Mouse (Mus musculus): ENCODE measurements around the gene 4933411K16Rik. TPM values are rescaled to one million over a fixed set of nuclear protein-coding genes. Genes with fewer than 3 reads are reported as not detected.
A peak's percentile ranks its signal among the peaks of the same experiment; 100 is the strongest.

The 4933411K16Rik gene
- polyA plus RNA-seq, 1 experiment = 0.27 TPM

DNA sequence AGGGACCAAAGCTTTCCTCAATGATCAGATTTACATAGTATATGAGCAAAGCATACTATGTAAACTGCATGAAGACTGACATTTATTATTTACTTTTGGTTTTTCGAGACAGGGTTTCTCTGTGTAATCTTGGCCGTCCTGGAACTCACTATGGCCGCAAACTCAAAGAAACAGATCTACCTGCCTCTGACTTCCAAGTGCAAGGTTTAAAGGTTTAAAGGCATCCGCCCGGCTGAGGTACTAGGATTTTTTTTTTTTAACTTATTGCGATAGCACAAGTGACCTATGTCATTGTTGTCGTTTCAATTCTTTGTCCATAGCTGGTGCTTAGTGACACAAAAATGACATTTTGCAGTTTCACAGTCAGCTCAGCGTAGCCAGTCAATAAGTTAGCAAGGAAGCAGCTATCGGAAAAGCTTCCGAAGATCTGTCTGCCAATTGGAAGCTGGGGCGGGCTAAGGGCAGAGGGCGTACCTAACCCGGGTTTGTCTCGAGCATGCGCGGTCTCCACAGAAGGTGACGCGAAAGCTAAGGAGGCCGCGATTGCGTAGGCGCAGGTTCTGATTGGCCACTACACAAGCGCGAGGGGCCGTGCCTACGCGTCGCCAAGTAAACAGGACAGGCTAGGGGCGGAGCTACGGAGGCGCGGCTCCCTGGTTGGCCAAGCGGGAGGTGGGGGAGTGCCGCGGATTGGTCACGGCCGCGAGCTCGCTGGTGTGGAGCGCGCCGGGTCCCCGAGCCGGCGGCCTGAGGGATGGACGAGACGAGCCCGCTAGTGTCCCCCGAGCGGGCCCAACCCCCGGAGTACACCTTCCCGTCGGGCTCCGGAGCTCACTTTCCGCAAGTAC lies 37.9 kb downstream of the 4933411K16Rik start, which contains the start of gene Pi4k2a:
Gene Pi4k2a (plus strand): TSS at position 723 of the 848 bp plus-strand sequence.
- TF ChIP-seq CTCF (IDR thresholded peaks at IDR 0.05; ENCODE audit: borderline replicate concordance, control insufficient read depth, extremely low read depth, insufficient read depth, low read length, poor library complexity) = peak; percentile 47; the same call in 1 of the 2 replicates
- peak; percentile 62; the same call in 1 of the 2 replicates for TF ChIP-seq POLR2A (IDR thresholded peaks at IDR 0.05; ENCODE audit: control insufficient read depth, extremely low read depth, insufficient read depth, low read length, poor library complexity)
- H3K4me3 ChIP-seq (ENCODE audit: control insufficient read depth, insufficient read depth, low read length) = peak within 1 kb of the TSS; percentile 61
- DNase-seq = peak; percentile 98
- H3K27me3 ChIP-seq (ENCODE audit: control insufficient read depth, insufficient read depth, low read length) = peaks cover 6% of the 10 kb centered on the region; the same call in 1 of the 2 replicates
- H3K27ac ChIP-seq (ENCODE audit: control insufficient read depth, insufficient read depth, low read length) = peak within 1 kb of the TSS; percentile 71
- peaks cover 9% of the 10 kb centered on the region for H3K4me1 ChIP-seq (replicated peaks; ENCODE audit: control insufficient read depth, insufficient read depth, low read length)
- H3K36me3 ChIP-seq (ENCODE audit: control insufficient read depth, insufficient read depth, low read length) = no peaks in the 10 kb centered on the region
- WGBS = under 1% methylated on average over 55 of the region's 55 CpGs

DNA sequence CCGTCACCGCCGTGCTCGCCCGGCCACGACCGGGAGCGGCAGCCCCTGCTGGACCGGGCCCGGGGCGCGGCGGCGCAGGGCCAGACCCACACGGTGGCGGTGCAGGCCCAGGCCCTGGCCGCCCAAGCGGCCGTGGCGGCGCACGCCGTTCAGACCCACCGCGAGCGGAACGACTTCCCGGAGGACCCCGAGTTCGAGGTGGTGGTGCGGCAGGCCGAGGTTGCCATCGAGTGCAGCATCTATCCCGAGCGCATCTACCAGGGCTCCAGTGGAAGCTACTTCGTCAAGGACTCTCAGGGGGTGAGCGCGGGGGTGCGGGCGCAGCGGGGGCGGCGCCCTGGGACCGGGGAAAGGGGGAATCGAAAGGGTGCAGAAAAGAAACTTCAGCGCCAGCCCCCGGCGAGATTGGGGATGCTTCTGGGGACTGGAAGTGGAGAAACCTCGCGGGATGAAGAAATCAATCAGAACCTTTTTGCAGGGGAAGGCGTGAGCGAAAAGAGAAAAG lies 38.6 kb downstream of the 4933411K16Rik start:
- TF ChIP-seq POLR2A (IDR thresholded peaks at IDR 0.05; ENCODE audit: control insufficient read depth, extremely low read depth, insufficient read depth, low read length, poor library complexity) (no peak), CTCF (IDR thresholded peaks at IDR 0.05; ENCODE audit: borderline replicate concordance, control insufficient read depth, extremely low read depth, insufficient read depth, low read length, poor library complexity) (no peak)
- no peak overlapping the region for H3K27ac ChIP-seq (ENCODE audit: control insufficient read depth, insufficient read depth, low read length)
- peak overlapping the region; percentile 61 for H3K4me3 ChIP-seq (ENCODE audit: control insufficient read depth, insufficient read depth, low read length)
- H3K36me3 ChIP-seq (ENCODE audit: control insufficient read depth, insufficient read depth, low read length) = no peaks in the 10 kb centered on the region
- peaks cover 9% of the 10 kb centered on the region for H3K4me1 ChIP-seq (replicated peaks; ENCODE audit: control insufficient read depth, insufficient read depth, low read length)
- H3K27me3 ChIP-seq (ENCODE audit: control insufficient read depth, insufficient read depth, low read length) = peaks cover 6% of the 10 kb centered on the region; the same call in 1 of the 2 replicates
- DNase-seq = peak; percentile 48
- under 1% methylated on average over 52 of the region's 52 CpGs for WGBS

DNA sequence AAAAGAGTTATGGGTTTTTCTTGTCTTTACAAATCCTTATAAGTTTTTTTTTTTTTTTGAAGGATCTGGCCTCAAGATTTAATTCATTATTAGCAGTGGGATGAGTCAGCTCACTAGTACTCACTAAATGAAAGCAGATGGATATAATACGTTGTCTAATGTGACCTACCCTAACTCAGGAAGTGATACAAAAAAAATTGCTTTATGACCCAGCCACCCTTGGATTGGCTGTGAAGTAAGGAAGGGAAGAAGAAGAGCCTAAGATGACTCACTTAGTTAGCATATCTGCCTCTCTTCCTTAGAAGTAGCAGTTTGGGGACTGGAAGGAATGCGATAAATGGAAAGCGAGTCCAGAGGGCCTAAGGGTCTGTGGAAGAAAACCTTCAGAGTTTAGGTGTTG lies 47.4 kb downstream of the 4933411K16Rik start:
- Histone ChIP-seq H3K4me1 (replicated peaks; ENCODE audit: control insufficient read depth, insufficient read depth, low read length) (no peaks in the 10 kb centered on the region), H3K4me3 (ENCODE audit: control insufficient read depth, insufficient read depth, low read length) (no peak overlapping the region), H3K27ac (ENCODE audit: control insufficient read depth, insufficient read depth, low read length) (no peak overlapping the region), H3K36me3 (ENCODE audit: control insufficient read depth, insufficient read depth, low read length) (peaks cover 7% of the 10 kb centered on the region; the same call in 1 of the 2 replicates), H3K27me3 (ENCODE audit: control insufficient read depth, insufficient read depth, low read length) (no peaks in the 10 kb centered on the region)
- no peak for DNase-seq
- 91% methylated on average over 3 of the region's 3 CpGs for WGBS
- TF ChIP-seq POLR2A (IDR thresholded peaks at IDR 0.05; ENCODE audit: control insufficient read depth, extremely low read depth, insufficient read depth, low read length, poor library complexity) = no peak
- no peak for TF ChIP-seq CTCF (IDR thresholded peaks at IDR 0.05; ENCODE audit: borderline replicate concordance, control insufficient read depth, extremely low read depth, insufficient read depth, low read length, poor library complexity)

Other genes starting within 250 kb of the 4933411K16Rik start
- gene Frat1, start 222.3 kb upstream of the 4933411K16Rik start, polyA plus RNA-seq (2012; rRNA removed) = 15.4 and 26.4 TPM in 2 replicates
- 27.4 and 44.5 TPM in 2 replicates for gene Frat2, start 204.1 kb upstream of the 4933411K16Rik start, polyA plus RNA-seq (2012; rRNA removed)
- 9.7 and 10.9 TPM in 2 replicates for gene Rrp12, start 156.1 kb upstream of the 4933411K16Rik start, polyA plus RNA-seq (2012; rRNA removed)
- gene Pgam1, start 140.3 kb upstream of the 4933411K16Rik start, polyA plus RNA-seq (2012; rRNA removed) = 187 and 200 TPM in 2 replicates
- gene Exosc1, start 118.8 kb upstream of the 4933411K16Rik start, polyA plus RNA-seq (2012; rRNA removed) = 20.3 and 20.5 TPM in 2 replicates
- 162 and 176 TPM in 2 replicates for gene Zdhhc16, start 118.8 kb upstream of the 4933411K16Rik start, polyA plus RNA-seq (2012; rRNA removed)
- 142 TPM in 2 replicates for gene Mms19, start 71.1 kb upstream of the 4933411K16Rik start, polyA plus RNA-seq (2012; rRNA removed)
- 27.3 and 36.9 TPM in 2 replicates for gene Ubtd1, start 70.5 kb upstream of the 4933411K16Rik start, polyA plus RNA-seq (2012; rRNA removed)
- 0.20 TPM in 1 of 2 replicates, not detected in the other for gene Ankrd2, start 16.2 kb upstream of the 4933411K16Rik start, polyA plus RNA-seq (2012; rRNA removed)
- 0.84 and 1.2 TPM in 2 replicates for gene Hoga1, start 6.6 kb upstream of the 4933411K16Rik start, polyA plus RNA-seq (2012; rRNA removed)
- 0.98 and 1.1 TPM in 2 replicates for gene Morn4, start 34.1 kb downstream of the 4933411K16Rik start, polyA plus RNA-seq (2012; rRNA removed)
- 36.8 and 42.2 TPM in 2 replicates for gene Pi4k2a, start 38.2 kb downstream of the 4933411K16Rik start, polyA plus RNA-seq (2012; rRNA removed)
- gene Avpi1, start 76.8 kb downstream of the 4933411K16Rik start, polyA plus RNA-seq (2012; rRNA removed) = 13.0 and 15.9 TPM in 2 replicates
- 44.4 and 45.7 TPM in 2 replicates for gene Marveld1, start 95.2 kb downstream of the 4933411K16Rik start, polyA plus RNA-seq (2012; rRNA removed)
- 89.7 and 96.4 TPM in 2 replicates for gene Zfyve27, start 111.7 kb downstream of the 4933411K16Rik start, polyA plus RNA-seq (2012; rRNA removed)
- gene Sfrp5, start 150.0 kb downstream of the 4933411K16Rik start, polyA plus RNA-seq (2012; rRNA removed) = 2.0 and 2.4 TPM in 2 replicates
- gene Golga7b, start 195.3 kb downstream of the 4933411K16Rik start, polyA plus RNA-seq (2012; rRNA removed) = 0.84 and 1.2 TPM in 2 replicates

Data from thymus, adult 2 months (tissue).